Mouse (Mus musculus) heart, adult 11 months (tissue): Measurements from ENCODE around the gene Ism2.
"Not testable (repeated sequence)": the region's sequence is repeated elsewhere in the genome, so short reads cannot be mapped to it uniquely, and the experiment has no call there.

Experiments
- DNase-seq: peaks from one replicate; pipeline ENCODE4 v3.0.0; 2022

Ism2 gene

GRCm38 (mm10) chr12:87284726-87285125, 14.8 kb downstream of the Ism2 start:
- DNase-seq: no peak

GRCm38 (mm10) chr12:87284268-87284667, 15.2 kb downstream of the Ism2 start:
- no peak for DNase-seq

GRCm38 (mm10) chr12:87283706-87284105, 15.8 kb downstream of the Ism2 start:
- DNase-seq: no peak

GRCm38 (mm10) chr12:87282743-87283142, 16.8 kb downstream of the Ism2 start:
- no peak for DNase-seq

- DNase-seq: no peak
Observed at GRCm38 (mm10) chr12:87281766-87282165, 17.7 kb downstream of the Ism2 start.

GRCm38 (mm10) chr12:87279879-87280278, 19.6 kb downstream of the Ism2 start:
- no peak for DNase-seq

- DNase-seq: no peak
Observed at GRCm38 (mm10) chr12:87279350-87279749, 20.2 kb downstream of the Ism2 start.

- peak; percentile 93 for DNase-seq
Observed at GRCm38 (mm10) chr12:87278118-87278730, 21.3 kb downstream of the Ism2 start.

- not testable (repeated sequence) for DNase-seq
Observed at GRCm38 (mm10) chr12:87277251-87277650, 22.3 kb downstream of the Ism2 start.

- no peak for DNase-seq
Observed at GRCm38 (mm10) chr12:87274853-87275831, 24.4 kb downstream of the Ism2 start.

- DNase-seq: peak; percentile 73
Observed at GRCm38 (mm10) chr12:87267682-87268081, 31.8 kb downstream of the Ism2 start.

GRCm38 (mm10) chr12:87266827-87267603, 32.5 kb downstream of the Ism2 start:
- no peak for DNase-seq

- DNase-seq: peak; percentile 99
Observed at GRCm38 (mm10) chr12:87266108-87266826, 33.2 kb downstream of the Ism2 start, which contains the start of the genes Vipas39 and Ahsa1. Gene Vipas39 (minus strand): TSS chr12:87266256. Gene Ahsa1 (plus strand): TSS chr12:87266479.

GRCm38 (mm10) chr12:87265444-87265843, 34.1 kb downstream of the Ism2 start:
- DNase-seq: no peak

- DNase-seq: no peak
Observed at GRCm38 (mm10) chr12:87260562-87260961, 38.9 kb downstream of the Ism2 start.

GRCm38 (mm10) chr12:87256629-87257028, 42.9 kb downstream of the Ism2 start:
- no peak for DNase-seq

- no peak for DNase-seq
Observed at GRCm38 (mm10) chr12:87253878-87254277, 45.6 kb downstream of the Ism2 start.

- no peak for DNase-seq
Observed at GRCm38 (mm10) chr12:87250161-87250560, 49.3 kb downstream of the Ism2 start.

GRCm38 (mm10) chr12:87238632-87239031, 60.9 kb downstream of the Ism2 start, which contains the start of gene Noxred1:
Gene Noxred1 (minus strand): TSS chr12:87238732.
- no peak for DNase-seq

- DNase-seq: no peak
Observed at GRCm38 (mm10) chr12:87236882-87237483, 62.5 kb downstream of the Ism2 start.

- DNase-seq: no peak
Observed at GRCm38 (mm10) chr12:87230379-87230895, 69.1 kb downstream of the Ism2 start.

- DNase-seq: no peak
Observed at GRCm38 (mm10) chr12:87229633-87230032, 69.9 kb downstream of the Ism2 start.
